Mouse (Mus musculus) liver, embryonic 14.5 days (tissue): ENCODE measurements around the gene Nisch. TPM values are rescaled to one million over a fixed set of nuclear protein-coding genes. Genes with fewer than 3 reads are reported as not detected.

Source experiments
- ATAC-seq: fragments of 200-750 bp; cut with Nextera tagmentation; 2 replicates; pipeline ENCODE4 v1.8.0; 2017; ENCODE audit warnings: moderate number of reproducible peaks, mild to moderate bottlenecking, moderate library complexity; ENCODE audit not compliant: insufficient read depth
- DNase-seq, 3 experiments: peaks; one replicate each; pipeline ENCODE4 v3.0.0-alpha.2; 2012 to 2013; ENCODE audit warnings: low read depth in 3 of 3, low spot score in 3 of 3
- H3K27ac ChIP-seq: fragments of 300-500 bp; sonication (generic); 2 replicates; pipeline ENCODE4 v1.5.1; 2014; ENCODE audit warnings: moderate library complexity, mild to moderate bottlenecking, control low read depth, inconsistent platforms
- H3K27me3 ChIP-seq: fragments of 300-500 bp; sonication (generic); 2 replicates; pipeline ENCODE4 v1.6.1; 2014; ENCODE audit warnings: mild to moderate bottlenecking, low read length, moderate library complexity; ENCODE audit not compliant: control insufficient read depth, insufficient read depth
- H3K36me3 ChIP-seq: fragments of 300-500 bp; sonication (generic); replicated peaks from 2 replicates; pipeline ENCODE4 v1.6.1; 2014; ENCODE audit warnings: low read depth; ENCODE audit not compliant: control insufficient read depth, insufficient read depth
- H3K4me1 ChIP-seq, 2 experiments: fragments of 200-500 bp in 1 of 2; fragments of 300-500 bp in 1 of 2; sonication (generic) in 1 of 2; replicated peaks; 2 replicates each; pipeline ENCODE4 v1.6.1; 2012 to 2014; ENCODE audit warnings: antibody characterized with exemption in 1 of 2, inconsistent platforms in 1 of 2, low read length in 1 of 2; ENCODE audit not compliant: control insufficient read depth in 2 of 2, insufficient read depth in 2 of 2
- H3K4me2 ChIP-seq: fragments of 300-500 bp; sonication (generic); 2 replicates; pipeline ENCODE4 v1.6.1; 2014; ENCODE audit warnings: low read depth, mild to moderate bottlenecking, control low read depth, moderate library complexity
- H3K4me3 ChIP-seq, 2 experiments: fragments of 200-500 bp in 1 of 2; fragments of 300-500 bp in 1 of 2; sonication (generic) in 1 of 2; 2 replicates each; pipeline ENCODE4 v1.5.1; 2012 to 2014; ENCODE audit warnings: low read depth in 2 of 2, low read length in 2 of 2, mild to moderate bottlenecking in 2 of 2, control low read depth in 1 of 2, inconsistent platforms in 1 of 2, moderate library complexity in 1 of 2; ENCODE audit not compliant: insufficient read depth in 1 of 2
- H3K9ac ChIP-seq: fragments of 300-500 bp; sonication (generic); replicated peaks from 2 replicates; pipeline ENCODE4 v1.6.1; 2014; ENCODE audit warnings: mild to moderate bottlenecking, control low read depth, moderate library complexity
- H3K9me3 ChIP-seq: fragments of 300-500 bp; sonication (generic); 2 replicates; pipeline ENCODE4 v1.6.1; 2016; ENCODE audit warnings: low read length, mixed read lengths; ENCODE audit not compliant: control insufficient read depth
- CTCF ChIP-seq: IDR thresholded peaks from 2 replicates; pipeline ENCODE4 v1.5.1; 2016; ENCODE audit warnings: antibody characterized with exemption, low read depth, control low read depth
- EP300 ChIP-seq: IDR thresholded peaks from 2 replicates; pipeline ENCODE4 v1.6.1; 2016; ENCODE audit warnings: antibody characterized with exemption, low read depth
- WGBS: fragments of 180-500 bp; shearing (Covaris S2); extraction: QIAGEN DNeasy Blood & Tissue Kit; methylation state at CpG from one replicate; pipeline ENCODE4 v1.1.7; 2014; ENCODE audit not compliant: insufficient replicate concordance; 5-methylcytosine and 5-hydroxymethylcytosine counted together
- polyA plus RNA-seq, 2 experiments: library from polyadenylated mRNA; depleted of rRNA in 1 of 2; stranded (reverse) in 1 of 2; unstranded in 1 of 2; fragments of >200 nt; fragmentation: Nextera tagmentation in 1 of 2; extraction: Ambion mirVana in 1 of 2; gene quantifications; 2 replicates each; pipeline versions ENCODE4 v1.2.1 to v1.2.3; 2012 to 2014

The Nisch gene
- polyA plus RNA-seq, 2 experiments, result 50.3 to 71.1 TPM

GRCm38 (mm10) chr14:31193791-31194190 is 23.0 kb downstream of the Nisch start:
- H3K4me3 ChIP-seq, result no peak overlapping the region
- DNase-seq, result no peak
- no peak overlapping the region for H3K27ac ChIP-seq

GRCm38 (mm10) chr14:31191936-31192335 is 24.8 kb downstream of the Nisch start:
- Histone ChIP-seq H3K9ac (no peak overlapping the region), H3K4me2 (no peak overlapping the region), H3K27ac (no peak overlapping the region), H3K27me3 (no peaks in the 10 kb centered on the region), H3K4me3 (no peak overlapping the region), H3K9me3 (no peaks in the 10 kb centered on the region), H3K4me1 (no peaks in the 10 kb centered on the region), H3K36me3 (peaks cover 57% of the 10 kb centered on the region)
- ATAC-seq (no peak), DNase-seq (no peak)
- TF ChIP-seq CTCF, result no peak
- no peak for TF ChIP-seq EP300
- WGBS, result 76% methylated on average over 2 of the region's 2 CpGs

More at GRCm38 (mm10) chr14:31193791-31194190, 23.0 kb downstream of the Nisch start:
- Histone ChIP-seq H3K36me3 (peaks cover 40% of the 10 kb centered on the region), H3K4me1 (no peaks in the 10 kb centered on the region), H3K4me2 (no peak overlapping the region), H3K9me3 (no peaks in the 10 kb centered on the region), H3K9ac (no peak overlapping the region), H3K27me3 (no peaks in the 10 kb centered on the region)
- no peak for ATAC-seq
- TF ChIP-seq CTCF, result no peak
- TF ChIP-seq EP300, result no peak
- WGBS, result 72% methylated on average over 7 of the region's 7 CpGs

- Histone ChIP-seq H3K9me3 (no peaks in the 10 kb centered on the region), H3K27me3 (no peaks in the 10 kb centered on the region), H3K4me2 (no peak overlapping the region), H3K9ac (no peak overlapping the region), H3K4me3 (no peak overlapping the region), H3K27ac (no peak overlapping the region), H3K4me1 (no peaks in the 10 kb centered on the region), H3K36me3 (peaks cover 77% of the 10 kb centered on the region)
- no peak for TF ChIP-seq EP300
- ATAC-seq (no peak), DNase-seq (no peak)
- WGBS, result 74% methylated on average over 3 of the region's 3 CpGs
These were observed 27.4 kb downstream of the Nisch start for GRCm38 (mm10) chr14:31189348-31189747.

- Histone ChIP-seq H3K4me3 (no peak overlapping the region), H3K36me3 (peaks cover 78% of the 10 kb centered on the region), H3K27ac (no peak overlapping the region; the same call in 1 of the 2 replicates), H3K4me1 (no peaks in the 10 kb centered on the region), H3K9me3 (no peaks in the 10 kb centered on the region), H3K27me3 (no peaks in the 10 kb centered on the region), H3K9ac (no peak overlapping the region), H3K4me2 (no peak overlapping the region)
- DNase-seq (no peak), ATAC-seq (peak; percentile 17; the same call in 1 of the 2 replicates)
- WGBS, result 70% methylated on average over 6 of the region's 6 CpGs
- TF ChIP-seq EP300 (no peak), CTCF (no peak)
These were observed 28.0 kb downstream of the Nisch start for GRCm38 (mm10) chr14:31188771-31189181.

GRCm38 (mm10) chr14:31186656-31187055 is 30.1 kb downstream of the Nisch start:
- DNase-seq (no peak), ATAC-seq (no peak)
- peaks cover 0 to 15% of the 10 kb centered on the region in 2 experiments; a peak in 2 of 4 replicates for H3K4me1 ChIP-seq
- TF ChIP-seq EP300, result no peak
- no peak for TF ChIP-seq CTCF
- H3K36me3 ChIP-seq, result peaks cover 71% of the 10 kb centered on the region
- H3K4me3 ChIP-seq, result no peak overlapping the region
- no peak overlapping the region for H3K4me2 ChIP-seq
- H3K9ac ChIP-seq, result no peak overlapping the region
- 73% methylated on average over 4 of the region's 4 CpGs for WGBS
- no peaks in the 10 kb centered on the region for H3K9me3 ChIP-seq
- H3K27me3 ChIP-seq, result no peaks in the 10 kb centered on the region
- no peak overlapping the region for H3K27ac ChIP-seq
